Mouse (Mus musculus) skeletal muscle tissue, adult 2 months (tissue): Measurements from ENCODE around the gene Gm49721.
A peak's percentile ranks its signal among the peaks of the same experiment; 100 is the strongest.
"Not testable (repeated sequence)": the region's sequence is repeated elsewhere in the genome, so short reads cannot be mapped to it uniquely, and the experiment has no call there.

Experiments used
- DNase-seq: peaks from one replicate; pipeline ENCODE4 v3.0.0-alpha.2; 2012; ENCODE audit warnings: low read depth, low spot score

Gene Gm49721

GRCm38 (mm10) chr17:6980144-6980543 lies 1.4 kb downstream of the Gm49721 start:
- not testable (repeated sequence) for DNase-seq

GRCm38 (mm10) chr17:6986118-6986517 lies 7.4 kb downstream of the Gm49721 start:
- DNase-seq, result not testable (repeated sequence)

- not testable (repeated sequence) for DNase-seq
Measured at GRCm38 (mm10) chr17:6995504-6995903, 16.8 kb downstream of the Gm49721 start.

GRCm38 (mm10) chr17:6996826-6997225 lies 18.1 kb downstream of the Gm49721 start:
- DNase-seq, result not testable (repeated sequence)

GRCm38 (mm10) chr17:6997778-6998490 lies 19.2 kb downstream of the Gm49721 start:
- not testable (repeated sequence) for DNase-seq

- DNase-seq, result not testable (repeated sequence)
Measured at GRCm38 (mm10) chr17:7001790-7002585, 23.3 kb downstream of the Gm49721 start.

- not testable (repeated sequence) for DNase-seq
Measured at GRCm38 (mm10) chr17:7003392-7003791, 24.7 kb downstream of the Gm49721 start.

- DNase-seq, result not testable (repeated sequence)
Measured at GRCm38 (mm10) chr17:7005646-7006045, 26.9 kb downstream of the Gm49721 start.

GRCm38 (mm10) chr17:7008885-7009284 lies 30.2 kb downstream of the Gm49721 start:
- DNase-seq, result not testable (repeated sequence)

- DNase-seq, result not testable (repeated sequence)
Measured at GRCm38 (mm10) chr17:7009440-7009839, 30.7 kb downstream of the Gm49721 start.

GRCm38 (mm10) chr17:7009901-7010300 lies 31.2 kb downstream of the Gm49721 start:
- not testable (repeated sequence) for DNase-seq

GRCm38 (mm10) chr17:7014190-7014589 lies 35.5 kb downstream of the Gm49721 start:
- DNase-seq, result not testable (repeated sequence)

- not testable (repeated sequence) for DNase-seq
Measured at GRCm38 (mm10) chr17:7025257-7025656, 46.6 kb downstream of the Gm49721 start, which contains the start of gene Gm1604a. Gene Gm1604a (plus strand): TSS chr17:7025568.

GRCm38 (mm10) chr17:7025764-7026346 lies 47.2 kb downstream of the Gm49721 start:
- not testable (repeated sequence) for DNase-seq

- DNase-seq, result not testable (repeated sequence)
Measured at GRCm38 (mm10) chr17:7030204-7030603, 51.5 kb downstream of the Gm49721 start.

- DNase-seq, result not testable (repeated sequence)
Measured at GRCm38 (mm10) chr17:7030622-7031174, 52.0 kb downstream of the Gm49721 start.

- not testable (repeated sequence) for DNase-seq
Measured at GRCm38 (mm10) chr17:7033192-7034166, 54.8 kb downstream of the Gm49721 start.

GRCm38 (mm10) chr17:7068997-7069539 lies 90.4 kb downstream of the Gm49721 start:
- DNase-seq, result not testable (repeated sequence)

- not testable (repeated sequence) for DNase-seq
Measured at GRCm38 (mm10) chr17:7069561-7070240, 91.0 kb downstream of the Gm49721 start.

- peak; percentile 27 for DNase-seq
Measured at GRCm38 (mm10) chr17:7074494-7074893, 95.8 kb downstream of the Gm49721 start.
